Mouse (Mus musculus) ES-E14 (cell line): ENCODE measurements around the gene 2210407C18Rik.

Experiments used
- HCFC1 ChIP-seq: IDR thresholded peaks from 2 replicates; pipeline ENCODE4 v1.6.1; 2012; ENCODE audit warnings: low read length, inconsistent platforms, borderline replicate concordance; ENCODE audit not compliant: insufficient read depth
- MAFK ChIP-seq: IDR thresholded peaks from 2 replicates; pipeline ENCODE4 v1.6.1; 2014; ENCODE audit warnings: mild to moderate bottlenecking, low read depth, low read length, inconsistent platforms; ENCODE audit not compliant: insufficient read depth
- ZC3H11A ChIP-seq: IDR thresholded peaks from 2 replicates; pipeline ENCODE4 v1.6.1; 2012; ENCODE audit warnings: low read depth, mild to moderate bottlenecking, inconsistent platforms, low read length, borderline replicate concordance
- ZNF384 ChIP-seq: IDR thresholded peaks from 2 replicates; pipeline ENCODE4 v1.6.1; 2012; ENCODE audit warnings: low read depth, low read length, inconsistent platforms

DNA sequence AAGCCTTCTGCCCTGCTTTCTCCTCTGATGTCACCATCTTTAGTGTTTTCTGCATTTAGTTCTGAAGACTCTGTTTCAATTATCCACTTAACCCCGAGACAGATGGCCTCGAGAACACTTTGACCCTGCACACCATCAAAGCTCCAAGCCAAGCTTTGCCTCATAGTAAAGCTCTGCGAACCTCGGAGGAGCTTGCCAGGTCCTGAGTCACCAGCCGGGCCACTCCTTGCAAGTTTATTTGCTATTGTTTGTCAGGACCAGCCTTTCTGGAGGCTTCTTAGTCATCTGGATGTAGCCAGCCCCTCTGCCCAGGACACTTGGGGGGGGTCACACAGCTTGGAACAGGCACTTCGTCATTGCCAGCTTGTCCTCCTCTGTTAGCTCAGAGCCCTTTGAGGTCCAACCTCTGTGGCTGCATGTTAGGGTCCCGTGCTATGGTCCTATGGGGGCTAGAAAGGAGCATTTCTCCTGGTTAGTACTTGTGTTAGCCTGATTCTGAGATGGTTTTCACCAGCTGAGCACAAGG lies 22.4 kb upstream of the 2210407C18Rik start:
- TF ChIP-seq ZC3H11A (no peak), HCFC1 (no peak), ZNF384 (no peak), MAFK (no peak)
